Mouse (Mus musculus) olfactory bulb, adult 2 months (tissue): Measurements from ENCODE around the gene Tent5a. TPM values are rescaled to one million over a fixed set of nuclear protein-coding genes. Genes with fewer than 3 reads are reported as not detected.

Experiments
- H3K27ac ChIP-seq: fragments of 200-500 bp; 2 replicates; pipeline ENCODE4 v1.5.1; 2012; ENCODE audit warnings: low read depth, low read length; ENCODE audit not compliant: insufficient read depth
- H3K4me1 ChIP-seq: fragments of 200-500 bp; 2 replicates; pipeline ENCODE4 v1.6.1; 2012; ENCODE audit warnings: low read length; ENCODE audit not compliant: control insufficient read depth, insufficient read depth
- H3K4me3 ChIP-seq: fragments of 200-500 bp; 2 replicates; pipeline ENCODE4 v1.5.1; 2012; ENCODE audit warnings: mild to moderate bottlenecking, low read depth, low read length, moderate library complexity; ENCODE audit not compliant: insufficient read depth
- CTCF ChIP-seq: fragments of 200-500 bp; IDR thresholded peaks from 2 replicates; pipeline ENCODE4 v1.5.1; 2012; ENCODE audit warnings: low read depth, mild to moderate bottlenecking, low read length, moderate library complexity; ENCODE audit not compliant: insufficient read depth
- POLR2A ChIP-seq: fragments of 200-500 bp; IDR thresholded peaks from 2 replicates; pipeline ENCODE4 v1.6.1; 2012; ENCODE audit warnings: mild to moderate bottlenecking, low read depth, low read length, moderate library complexity; ENCODE audit not compliant: insufficient read depth
- WGBS: fragments of 180-500 bp; shearing (Covaris S2); methylation state at CpG from one replicate; pipeline ENCODE4 v1.1.7; 2018; 5-methylcytosine and 5-hydroxymethylcytosine counted together
- polyA plus RNA-seq: library from polyadenylated mRNA; stranded (reverse); fragments of >200 nt; gene quantifications from 2 replicates; pipeline ENCODE4 v1.2.4, GENCODE M21; 2012; ENCODE audit warnings: low replicate concordance; ENCODE audit not compliant: missing spikeins, insufficient read depth, insufficient read length

Gene Tent5a
- polyA plus RNA-seq, 1 experiment: not detected

GRCm38 (mm10) chr9:85320167-85320951 lies 6.8 kb downstream of the Tent5a start:
- Histone ChIP-seq H3K27ac (no peak overlapping the region), H3K4me3 (no peak overlapping the region), H3K4me1 (no peaks in the 10 kb centered on the region)
- TF ChIP-seq POLR2A (no peak), CTCF (no peak)
- 72% methylated on average over 8 of the region's 8 CpGs for WGBS

- no peaks in the 10 kb centered on the region for H3K4me1 ChIP-seq
- WGBS: 57% methylated on average over 1 of the region's 1 CpGs
Measured at GRCm38 (mm10) chr9:85316122-85316521, 11.0 kb downstream of the Tent5a start.

DNA sequence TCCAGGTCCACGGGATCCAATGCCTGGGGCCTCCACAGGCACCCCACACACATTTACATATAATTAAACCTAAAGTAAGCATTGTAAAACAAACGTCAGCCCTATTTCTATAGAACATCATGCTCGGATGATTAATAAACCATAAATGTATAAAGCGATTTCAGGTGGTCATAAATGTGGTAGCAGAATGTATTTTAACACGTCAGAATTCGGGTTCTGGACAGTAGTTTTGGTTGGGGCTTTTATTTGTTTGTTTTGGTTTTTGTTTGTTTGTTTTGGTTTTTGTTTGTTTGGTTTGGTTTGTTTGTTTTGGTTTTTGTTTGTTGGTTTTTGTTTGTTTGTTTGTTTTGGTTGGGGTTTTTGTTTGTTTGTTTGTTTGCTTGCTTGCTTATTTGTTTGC lies 14.7 kb downstream of the Tent5a start, which contains the start of gene Gm11114:
Gene Gm11114 (plus strand): TSS at position 301 of the 400 bp plus-strand sequence.
- no peak within 1 kb of the TSS for H3K4me3 ChIP-seq
- H3K27ac ChIP-seq: no peak within 1 kb of the TSS
- H3K4me1 ChIP-seq: no peaks in the 10 kb centered on the region
- no peak for TF ChIP-seq CTCF
- no peak for TF ChIP-seq POLR2A
- 91% methylated on average over 6 of the region's 6 CpGs for WGBS

More at GRCm38 (mm10) chr9:85316122-85316521, 11.0 kb downstream of the Tent5a start:
- no peak overlapping the region for H3K4me3 ChIP-seq
- H3K27ac ChIP-seq: no peak overlapping the region
- no peak for TF ChIP-seq CTCF

DNA sequence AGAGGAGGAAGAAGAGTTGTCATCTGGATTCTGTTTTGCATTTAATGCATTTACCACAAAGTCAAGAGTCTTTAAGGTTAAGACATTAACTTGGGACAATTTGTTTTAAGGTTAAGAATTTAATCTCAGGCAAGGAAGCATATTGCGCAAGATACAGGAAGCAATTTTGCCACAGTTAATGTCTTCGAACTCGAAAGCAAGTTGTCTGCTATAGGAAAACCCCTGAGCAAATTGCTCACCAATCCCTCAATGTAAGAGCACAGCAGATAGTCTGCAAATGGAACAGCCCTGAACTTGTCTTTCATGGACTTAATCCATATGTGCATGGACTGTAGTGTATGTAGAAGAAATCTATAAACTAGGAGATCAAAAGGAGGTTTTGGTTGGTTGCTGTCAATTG lies 23.8 kb downstream of the Tent5a start:
- 96% methylated on average over 3 of the region's 3 CpGs for WGBS
- TF ChIP-seq CTCF (no peak), POLR2A (no peak)
- Histone ChIP-seq H3K27ac (no peak overlapping the region), H3K4me3 (no peak overlapping the region), H3K4me1 (no peaks in the 10 kb centered on the region)

DNA sequence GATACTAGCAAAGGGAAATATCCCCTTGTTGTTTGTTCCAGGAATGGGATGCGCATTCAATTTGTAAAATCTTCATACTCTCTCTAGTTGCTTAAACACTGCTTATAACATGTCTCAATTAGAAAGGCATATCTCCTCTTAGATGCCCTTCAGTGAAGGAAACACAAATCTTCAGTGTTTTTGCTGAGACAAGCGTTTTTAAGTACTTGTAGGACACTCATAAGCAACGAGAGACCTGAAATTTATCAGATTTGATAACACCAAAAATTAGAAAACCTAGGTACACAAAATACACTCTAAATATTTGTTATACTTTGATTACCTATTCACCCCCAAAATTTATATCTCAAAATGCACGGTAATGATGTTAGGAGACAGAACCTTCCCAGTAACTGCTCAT lies 24.3 kb downstream of the Tent5a start:
- no peak overlapping the region for H3K4me3 ChIP-seq
- H3K27ac ChIP-seq: no peak overlapping the region
- no peaks in the 10 kb centered on the region for H3K4me1 ChIP-seq
- TF ChIP-seq CTCF (no peak), POLR2A (no peak)
- WGBS: 91% methylated on average over 4 of the region's 4 CpGs

DNA sequence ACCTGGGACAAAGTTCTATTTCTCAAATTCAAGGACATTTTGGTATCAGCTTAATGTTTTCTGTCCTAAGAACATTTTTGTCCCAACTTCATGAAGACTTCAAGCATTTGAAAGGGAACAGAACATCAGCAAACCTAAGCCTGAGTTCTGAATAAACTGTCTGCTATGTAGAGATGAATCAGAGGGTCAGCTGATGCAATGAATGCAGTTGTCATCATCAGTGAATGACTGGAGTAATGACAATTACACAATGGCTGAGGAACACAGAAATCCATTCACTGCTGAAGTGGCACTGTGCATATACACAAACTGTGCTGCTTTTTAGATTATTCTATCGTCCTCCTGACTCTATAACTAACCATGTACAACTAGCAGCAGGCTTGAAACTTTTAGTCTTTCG lies 53.0 kb downstream of the Tent5a start:
- no peaks in the 10 kb centered on the region for H3K4me1 ChIP-seq
- no peak overlapping the region for H3K27ac ChIP-seq
- WGBS: 61% methylated on average over 2 of the region's 2 CpGs
- TF ChIP-seq CTCF: no peak
- no peak for TF ChIP-seq POLR2A
- no peak overlapping the region for H3K4me3 ChIP-seq

Other genes starting within 250 kb of the Tent5a start
- gene Gm11114, start 14.6 kb downstream of the Tent5a start, polyA plus RNA-seq: not detected in 2 replicates